Mouse (Mus musculus) left cerebral cortex, adult 18-20 months (tissue): ENCODE measurements at regions not wholly inside any gene's neighbourhood (a gene's known extent, or its start where the extent isn't known, plus 50 kb on each side); places are given as distances from the start of the nearest gene placed in this dataset.

ENCODE experiments used
- DNase-seq, 2 experiments: peaks; one replicate each; pipeline ENCODE4 v3.0.0; 2021 to 2022; ENCODE audit warnings: low spot score in 2 of 2, mixed read lengths in 1 of 2

- DNase-seq: no peak
Observed at GRCm38 (mm10) chr14:85965139-85965538, 1175.9 kb downstream of the Diaph3 start.

- no peak for DNase-seq
Observed at GRCm38 (mm10) chr14:85945707-85946313, 1195.2 kb downstream of the Diaph3 start.

DNA sequence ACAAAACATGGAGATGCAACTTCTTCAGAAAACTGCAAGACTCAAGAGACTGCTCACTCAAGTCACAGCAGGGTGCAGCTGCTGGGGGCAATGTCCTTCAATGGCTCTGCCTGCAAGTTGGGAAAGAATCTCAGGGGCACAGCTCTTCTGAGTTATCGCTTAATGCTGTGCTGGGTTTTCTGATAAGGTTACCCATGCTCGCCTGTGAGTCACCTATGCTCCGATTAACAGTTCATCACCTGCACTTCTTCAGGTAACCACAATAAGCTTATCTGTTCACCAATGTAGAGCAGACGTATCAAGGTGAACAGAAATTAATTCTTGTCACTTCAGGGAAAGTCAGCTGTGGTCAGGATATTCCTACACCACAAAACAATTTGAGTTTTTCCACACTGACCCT is 1198.2 kb downstream of the Diaph3 start:
- no peak for DNase-seq

GRCm38 (mm10) chr14:85940585-85940984 is 1200.5 kb downstream of the Diaph3 start:
- DNase-seq: no peak

DNA sequence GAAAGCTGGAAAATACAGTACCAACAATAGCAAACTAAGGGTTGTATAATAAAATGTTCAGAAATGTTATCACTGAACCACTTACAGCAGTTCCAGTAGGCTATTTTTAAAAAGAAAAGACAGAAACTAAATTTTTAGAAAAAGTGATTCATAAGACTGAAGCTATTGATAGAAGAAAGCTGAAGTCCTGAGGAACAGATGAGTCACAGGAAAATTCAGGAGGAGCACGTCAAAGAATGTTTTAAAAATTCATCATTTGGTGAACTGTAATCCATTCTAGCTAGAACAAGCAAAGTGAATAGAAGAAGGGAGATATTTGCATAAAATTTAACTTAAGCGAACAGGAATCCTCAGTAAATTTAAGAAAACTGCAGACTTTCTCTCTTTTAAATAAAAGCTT is 1205.9 kb downstream of the Diaph3 start:
- no peak for DNase-seq

DNA sequence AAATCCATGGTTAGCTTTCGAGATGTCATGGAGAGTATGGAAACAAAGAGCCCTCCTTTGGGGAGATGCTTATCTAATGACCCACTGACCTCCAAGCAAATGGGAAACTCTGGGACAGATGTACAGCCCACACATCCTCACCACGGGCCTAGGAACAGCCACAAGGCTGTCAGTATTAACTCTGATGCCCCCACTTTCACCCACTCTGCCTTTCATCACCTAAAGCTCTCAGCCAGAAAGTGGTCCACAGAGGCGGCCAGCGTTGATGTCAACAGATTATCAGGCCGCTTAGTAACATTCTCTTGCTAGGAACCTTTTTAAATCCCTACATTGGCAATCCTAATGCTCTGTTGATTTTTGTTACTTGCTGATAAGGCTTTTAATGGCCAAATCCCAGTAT is 1210.6 kb downstream of the Diaph3 start:
- no peak for DNase-seq

DNA sequence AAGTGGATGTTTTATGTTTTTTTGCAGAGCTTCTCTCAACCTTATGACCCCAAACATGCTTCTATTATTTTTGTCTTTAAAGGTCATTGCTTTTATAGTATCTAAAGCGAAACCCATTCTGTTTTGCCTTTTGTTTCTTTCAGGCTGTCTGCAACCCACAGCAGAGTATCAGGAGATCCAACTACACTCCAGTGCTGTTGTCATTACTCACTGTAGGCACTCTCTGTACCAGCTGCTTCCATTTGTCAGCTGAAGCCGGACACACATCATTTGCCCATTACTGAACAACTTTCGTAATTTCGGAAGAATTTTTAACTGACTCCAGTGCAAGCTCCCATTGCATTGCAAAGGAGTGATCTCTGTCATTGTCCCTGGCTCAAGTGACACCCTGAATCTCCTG is 1222.1 kb downstream of the Diaph3 start:
- no peak for DNase-seq

DNA sequence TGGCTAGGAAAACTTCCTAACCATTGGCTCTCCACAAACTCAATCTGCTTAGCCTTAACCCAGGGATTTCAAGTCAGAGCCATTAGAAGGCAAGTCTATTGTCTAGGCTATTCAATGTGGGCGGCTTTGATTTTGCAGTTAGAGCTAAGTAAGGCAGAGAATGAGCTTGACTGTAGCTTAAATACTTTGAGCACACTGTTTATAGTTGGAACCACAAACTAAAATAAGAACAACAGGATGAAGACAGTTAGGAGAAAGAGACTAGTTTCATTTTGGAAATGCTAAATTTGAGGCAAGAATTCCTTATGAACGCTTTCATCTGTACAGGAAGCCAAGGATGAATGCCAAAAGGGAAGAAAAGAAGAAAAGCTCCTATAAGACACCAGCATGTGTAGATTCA is 1225.3 kb downstream of the Diaph3 start:
- DNase-seq: no peak

- no peak for DNase-seq
Observed at GRCm38 (mm10) chr14:85897890-85898289, 1243.1 kb downstream of the Diaph3 start.

DNA sequence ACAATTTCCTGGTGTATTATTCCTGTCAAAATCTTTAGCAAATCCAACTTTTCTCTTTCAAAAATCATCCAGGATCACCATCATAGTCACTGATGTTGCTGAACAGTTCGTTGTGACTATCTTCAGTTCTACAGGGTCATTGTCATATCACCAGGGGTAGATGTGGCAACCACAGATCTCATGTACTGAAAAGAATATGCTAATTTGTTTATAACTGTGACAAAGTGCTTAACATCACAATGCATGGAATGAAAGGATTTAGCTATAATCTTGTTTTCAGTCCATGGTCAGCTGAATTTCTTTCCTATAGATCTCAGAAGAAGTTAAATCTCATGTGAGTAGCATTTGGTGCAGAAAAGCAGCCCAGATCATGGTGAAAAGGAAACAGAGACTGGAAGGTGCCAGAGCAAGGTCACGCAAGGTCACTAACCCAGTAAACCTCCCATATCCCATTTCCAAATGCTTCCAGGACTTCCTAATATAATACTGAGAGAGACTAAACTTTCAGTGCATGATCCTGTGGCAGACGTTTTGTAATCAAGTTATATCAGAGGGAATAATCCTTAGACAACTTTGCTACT is 1279.6 kb downstream of the Diaph3 start:
- DNase-seq: no peak

- no peak for DNase-seq
Observed at GRCm38 (mm10) chr14:85849490-85849889, 1291.5 kb downstream of the Diaph3 start.

DNA sequence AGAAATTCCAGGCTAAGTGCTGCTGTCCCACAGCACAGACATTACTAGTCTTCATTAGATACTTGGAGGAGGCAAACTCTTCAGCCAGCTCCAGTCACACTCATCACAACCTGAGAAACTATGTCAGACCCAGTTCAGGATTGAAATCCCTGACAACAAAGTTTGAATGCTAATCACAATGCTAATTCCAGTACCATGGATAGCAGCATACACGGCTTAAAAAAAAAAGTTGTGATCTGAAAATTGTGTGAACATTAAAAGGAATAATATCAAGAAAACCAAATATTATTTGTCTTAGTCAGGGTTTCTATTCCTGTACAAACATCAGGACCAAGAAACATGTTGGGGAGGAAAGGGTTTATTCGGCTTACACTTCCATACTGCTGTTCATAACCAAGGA is 1305.5 kb downstream of the Diaph3 start:
- DNase-seq: no peak

DNA sequence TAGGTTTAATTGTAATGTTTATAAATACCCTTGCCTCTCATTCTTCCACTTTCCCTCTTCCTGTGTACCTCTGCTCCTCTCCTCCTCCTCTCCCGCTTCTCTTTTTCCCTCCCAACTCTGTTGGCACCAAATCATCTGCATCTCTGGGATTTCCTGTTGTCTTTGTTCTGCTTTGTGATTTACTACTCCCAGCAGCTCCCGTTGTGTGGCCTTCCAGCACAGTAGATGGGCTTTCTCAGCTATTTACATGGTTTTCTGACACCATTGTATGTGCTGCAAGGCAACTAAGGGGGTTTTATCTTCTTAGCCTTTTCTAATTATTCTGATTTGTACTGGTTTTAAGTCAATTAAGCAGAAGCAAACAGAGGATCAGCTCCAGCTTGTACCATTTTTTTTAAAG is 1326.1 kb downstream of the Diaph3 start:
- no peak for DNase-seq

- no peak for DNase-seq
Observed at GRCm38 (mm10) chr14:85784386-85784785, 1341.0 kb downstream of the Pcdh17 start.

DNA sequence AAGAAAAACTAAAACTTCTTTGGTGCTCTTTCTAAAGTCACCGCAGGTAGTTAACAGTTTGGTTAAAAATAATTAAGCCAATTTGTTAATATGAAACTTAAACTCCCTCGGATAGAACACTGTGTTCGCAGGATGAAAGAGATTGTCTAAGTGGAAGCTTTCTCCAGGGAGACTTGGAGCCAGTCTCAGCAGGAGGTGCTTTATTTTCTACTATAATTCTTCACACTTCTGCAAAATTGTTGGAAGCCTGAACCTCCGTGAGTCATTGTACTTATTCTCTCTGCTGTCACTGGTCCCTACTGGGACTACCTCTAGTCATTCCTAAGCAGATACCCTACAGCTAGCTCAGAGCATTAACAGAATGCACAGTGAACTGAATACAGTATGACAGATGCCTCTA is 1327.3 kb downstream of the Pcdh17 start:
- peak in 1 of 2 experiments; percentile 1 for DNase-seq

DNA sequence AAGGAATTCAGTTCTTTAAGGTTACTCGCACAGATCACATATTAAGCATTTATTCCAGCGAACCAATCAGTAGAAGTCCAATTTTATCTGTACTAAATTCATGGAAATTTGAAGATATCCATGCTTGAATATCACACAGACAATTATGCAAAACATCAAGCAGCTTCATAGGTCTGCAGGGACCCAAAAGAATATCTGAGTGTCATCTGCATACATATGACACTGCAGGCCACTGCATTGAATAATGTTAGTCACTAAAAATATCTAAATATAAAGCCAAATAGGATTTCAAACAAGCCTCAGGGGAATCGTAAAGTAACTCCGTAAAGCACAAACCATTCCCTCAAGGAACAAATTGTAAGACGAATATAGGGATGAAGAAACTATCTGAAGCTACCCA is 1324.9 kb downstream of the Pcdh17 start:
- DNase-seq: no peak

GRCm38 (mm10) chr14:85757343-85757742 is 1314.0 kb downstream of the Pcdh17 start:
- DNase-seq: no peak

GRCm38 (mm10) chr14:85738567-85738966 is 1295.2 kb downstream of the Pcdh17 start:
- DNase-seq: no peak
